Mouse (Mus musculus): ENCODE results near the gene Insl3.

DNA sequence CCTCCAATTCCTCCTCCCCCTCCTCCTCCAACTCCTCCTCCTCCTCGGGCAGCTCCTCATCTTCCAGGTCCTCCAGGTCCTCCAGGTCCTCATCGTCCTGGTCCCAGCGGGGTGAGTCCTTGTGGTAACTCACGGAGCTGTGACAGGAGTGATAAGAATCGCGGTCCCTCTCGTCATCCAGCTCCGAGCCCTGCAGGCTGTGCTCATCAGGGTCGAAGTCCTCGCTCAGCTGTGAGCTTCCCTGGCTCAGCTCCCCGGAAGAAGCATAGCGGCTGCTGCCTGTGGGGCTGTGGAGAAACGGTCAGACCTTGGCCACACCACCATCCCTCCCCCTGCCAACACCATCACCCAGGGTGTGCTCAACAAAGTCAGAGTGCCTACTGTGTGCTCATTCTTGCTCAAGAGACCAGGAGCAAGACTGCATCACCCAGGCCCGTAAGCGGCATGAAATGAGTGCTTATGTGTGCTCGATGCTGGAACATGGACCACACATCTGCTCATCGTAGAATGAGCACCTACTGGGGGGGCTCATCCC, 30.4 kb upstream of the Insl3 start:
- TF ChIP-seq CTCF (IDR thresholded peaks at IDR 0.05; ENCODE audit: control insufficient read depth, insufficient read depth, insufficient read length) (no peak), USF1 (IDR thresholded peaks at IDR 0.05; ENCODE audit: low read depth) (no peak), MAX (IDR thresholded peaks at IDR 0.05) (no peak), MYOG (IDR thresholded peaks at IDR 0.05; ENCODE audit: control insufficient read depth, extremely low read depth, insufficient read length) (no peak), CEBPB (IDR thresholded peaks at IDR 0.05; ENCODE audit: low read depth) (no peak)

Data from C2C12 (cell line).